Mouse (Mus musculus) layer of hippocampus, adult 8-10 months (tissue): ENCODE measurements around the gene Nudt19. TPM values are rescaled to one million over a fixed set of nuclear protein-coding genes. Genes with fewer than 3 reads are reported as not detected.
"Not testable (repeated sequence)": the region's sequence is repeated elsewhere in the genome, so short reads cannot be mapped to it uniquely, and the experiment has no call there.

Experiments
- DNase-seq, 2 experiments: peaks; one replicate each; pipeline ENCODE4 v3.0.0; 2022; ENCODE audit warnings: low spot score in 2 of 2
- total RNA-seq, 4 experiments: library from RNA; stranded (reverse); gene quantifications; 2 replicates each; pipeline ENCODE4 v1.2.4; 2022

The Nudt19 gene
- total RNA-seq, 4 experiments from 2014 or later = 65.4 to 80.5 (median 73.1) TPM

DNA sequence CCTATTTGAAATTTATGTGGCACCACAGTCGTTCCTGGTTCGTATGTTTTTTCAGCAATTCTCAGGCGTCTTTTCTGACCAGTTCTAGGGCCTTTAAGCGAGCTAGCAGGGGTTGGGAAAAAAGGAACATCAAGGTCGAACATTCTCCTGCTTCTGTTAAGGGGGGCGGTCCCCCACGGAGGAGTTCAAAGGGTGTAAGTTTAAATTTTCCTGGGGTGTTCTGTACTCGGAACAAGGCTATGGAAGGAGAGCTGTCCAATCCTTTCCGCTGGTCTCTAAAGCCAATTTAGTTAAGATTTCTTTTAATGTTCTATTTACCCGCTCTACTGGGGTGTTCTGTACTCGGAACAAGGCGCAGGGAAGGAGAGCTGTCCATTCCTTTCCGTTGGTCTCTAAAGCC is 9.9 kb upstream of the Nudt19 start:
- not testable (repeated sequence) for DNase-seq

DNA sequence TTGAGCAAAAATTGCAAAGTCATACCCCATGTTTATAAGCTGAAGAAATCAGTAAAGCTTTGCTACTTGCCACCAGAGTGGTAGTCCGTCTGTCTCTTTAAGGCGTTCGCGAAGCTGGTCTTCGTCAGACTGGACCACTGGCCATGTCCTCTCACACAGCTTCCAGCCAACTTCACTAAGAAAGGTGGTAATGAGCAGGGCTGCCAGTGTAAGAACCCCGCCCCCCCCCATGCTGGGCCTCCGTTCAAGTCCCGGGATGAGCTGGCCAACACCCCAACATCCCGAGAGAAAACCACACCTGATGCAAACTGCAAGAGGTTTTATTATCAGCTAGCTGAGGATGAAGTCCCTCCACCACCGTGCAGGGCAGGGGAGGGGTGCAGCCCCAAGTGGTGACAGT is 8.8 kb upstream of the Nudt19 start:
- not testable (repeated sequence) for DNase-seq

- DNase-seq = no peak
Measured at GRCm38 (mm10) chr7:35564067-35564865, 8.2 kb upstream of the Nudt19 start.

DNA sequence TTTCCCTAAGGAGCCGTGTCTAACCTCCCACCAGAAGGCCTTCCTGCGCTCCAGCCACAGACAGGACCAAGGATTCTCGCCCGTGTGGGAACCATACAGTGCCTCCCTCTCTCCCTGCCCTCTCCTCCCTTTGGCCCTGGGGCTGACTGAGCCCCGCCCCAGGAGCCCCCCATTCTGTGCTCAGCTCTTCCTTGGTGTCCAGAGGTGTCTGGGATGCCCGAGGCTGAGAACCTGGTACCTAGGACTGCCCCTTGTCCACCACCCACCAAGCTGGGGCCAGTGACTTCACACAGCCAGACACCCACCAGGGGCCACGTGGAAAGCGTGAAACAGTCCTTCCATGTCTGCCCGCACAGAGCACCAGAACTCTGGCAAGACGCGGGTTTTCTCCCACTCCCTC is 7.0 kb upstream of the Nudt19 start:
- DNase-seq = no peak

- no peak for DNase-seq
Measured at GRCm38 (mm10) chr7:35559838-35560237, 3.7 kb upstream of the Nudt19 start.

DNA sequence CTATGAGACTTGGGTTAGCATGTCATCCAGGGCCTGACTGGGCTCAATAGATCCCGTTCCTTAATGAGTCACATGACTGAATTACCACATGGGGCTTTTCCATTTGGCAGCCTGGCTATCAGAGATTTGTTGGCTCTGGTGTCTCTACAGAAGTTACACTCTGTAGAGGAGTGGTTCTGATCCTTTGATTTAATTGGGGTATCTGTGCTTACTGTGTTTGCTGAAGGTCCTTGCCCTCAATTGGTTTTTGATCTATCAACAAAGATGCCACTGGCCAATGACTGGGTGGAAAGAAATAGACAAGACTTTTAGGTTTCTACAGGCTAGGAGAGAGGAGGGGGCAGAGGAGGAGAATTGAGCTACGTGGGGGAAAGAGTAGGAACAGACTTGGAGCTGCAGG is 2.6 kb upstream of the Nudt19 start:
- DNase-seq = no peak

DNA sequence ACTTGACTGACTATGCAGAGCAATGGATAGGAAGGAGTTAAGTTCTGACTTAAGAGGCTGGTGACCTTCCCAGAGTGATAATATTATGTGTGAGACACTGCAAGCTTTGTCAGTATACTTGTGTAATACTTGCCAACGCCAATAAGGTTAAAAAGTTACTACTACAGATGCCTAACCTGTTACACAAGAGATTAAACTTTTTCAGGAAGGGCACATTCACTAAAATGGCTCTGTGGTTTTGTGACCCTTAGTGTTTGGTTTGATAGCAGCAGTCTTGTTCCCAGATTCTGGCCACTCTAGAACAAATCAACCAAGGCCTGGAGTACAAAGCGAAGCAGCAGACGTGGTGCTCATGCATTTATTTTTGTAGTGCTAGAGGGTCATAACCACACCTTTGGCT is 1.5 kb upstream of the Nudt19 start:
- no peak for DNase-seq

DNA sequence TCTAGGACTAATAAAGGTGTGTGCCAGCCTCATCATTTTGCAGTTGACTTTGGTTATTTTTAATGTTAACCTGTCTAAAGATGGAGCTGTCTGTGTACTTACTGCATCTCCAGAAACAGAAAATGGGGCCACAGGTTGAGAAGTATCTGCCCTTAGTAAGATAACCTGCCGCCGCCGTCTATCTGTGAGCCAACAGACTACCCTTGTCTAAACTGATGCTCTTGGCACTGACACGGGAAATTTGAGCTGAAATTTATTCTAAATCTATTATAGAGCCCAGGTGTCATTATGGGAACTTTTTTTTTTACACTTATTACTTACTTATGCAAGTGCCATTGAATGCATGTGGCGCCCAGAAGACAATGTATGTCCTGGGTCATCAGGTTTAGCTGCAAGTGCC is 801 bp upstream of the Nudt19 start:
- DNase-seq = no peak

GRCm38 (mm10) chr7:35555224-35556204 is 590 bp downstream of the Nudt19 start:
- peak; percentile 79 to 86 for DNase-seq

DNA sequence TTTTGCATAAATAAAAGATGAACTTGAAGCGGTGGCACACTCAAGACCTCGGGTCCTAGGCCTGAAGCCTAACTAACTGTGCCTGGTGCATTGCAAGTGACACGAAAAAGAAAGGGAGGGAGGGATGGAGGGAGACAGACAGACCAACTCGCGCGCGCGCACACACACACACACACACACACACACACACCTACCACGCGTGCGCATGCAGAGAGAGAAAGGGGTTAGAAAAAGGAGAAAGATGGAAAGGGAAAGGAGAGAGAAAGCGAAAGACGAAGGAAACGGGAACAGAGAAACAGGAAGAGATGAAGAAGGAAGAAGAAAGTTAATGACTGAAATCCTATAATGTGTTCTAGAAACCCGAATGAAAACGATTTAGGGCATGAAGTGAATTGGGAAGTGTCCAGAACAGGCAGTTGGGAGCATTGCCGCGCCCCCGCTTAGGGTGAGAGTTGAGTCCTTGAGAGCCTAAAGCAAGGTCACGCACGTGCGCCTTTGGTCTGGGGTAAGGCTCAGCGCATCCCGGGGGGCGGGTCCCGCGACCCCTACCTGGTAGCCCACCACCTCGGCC is 1.4 kb downstream of the Nudt19 start:
- DNase-seq = peak; percentile 25 to 28

GRCm38 (mm10) chr7:35553751-35554604 is 2.1 kb downstream of the Nudt19 start:
- peak in 1 of 2 experiments; percentile 31 for DNase-seq

- DNase-seq = peak; percentile 47 to 58
Measured at GRCm38 (mm10) chr7:35545881-35546280, 10.2 kb downstream of the Nudt19 start.

DNA sequence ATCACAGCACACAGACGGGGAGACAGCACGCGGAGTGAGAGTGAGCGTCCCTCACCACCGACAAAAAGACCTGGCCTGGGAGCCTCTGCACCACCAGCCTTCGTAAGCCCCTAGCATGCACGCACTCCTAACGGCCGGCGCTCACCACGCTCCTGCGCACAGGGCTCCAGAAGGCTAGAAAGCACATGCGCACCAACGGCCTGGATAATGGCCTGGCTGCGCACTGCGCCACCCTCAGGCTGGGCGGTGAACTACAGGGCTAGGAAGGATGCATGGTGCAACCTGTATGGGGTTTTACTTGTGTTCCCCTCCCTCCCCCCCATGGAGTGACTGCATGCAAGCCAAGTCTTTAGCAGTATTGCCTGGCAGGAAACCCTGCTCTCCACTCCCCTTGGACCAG is 18.5 kb downstream of the Nudt19 start, which contains the start of gene Tdrd12:
TSS of gene Tdrd12 (minus strand) at position 184 of the 400 bp plus-strand sequence.
- no peak for DNase-seq

GRCm38 (mm10) chr7:35535750-35536512 is 20.2 kb downstream of the Nudt19 start:
- DNase-seq = no peak

DNA sequence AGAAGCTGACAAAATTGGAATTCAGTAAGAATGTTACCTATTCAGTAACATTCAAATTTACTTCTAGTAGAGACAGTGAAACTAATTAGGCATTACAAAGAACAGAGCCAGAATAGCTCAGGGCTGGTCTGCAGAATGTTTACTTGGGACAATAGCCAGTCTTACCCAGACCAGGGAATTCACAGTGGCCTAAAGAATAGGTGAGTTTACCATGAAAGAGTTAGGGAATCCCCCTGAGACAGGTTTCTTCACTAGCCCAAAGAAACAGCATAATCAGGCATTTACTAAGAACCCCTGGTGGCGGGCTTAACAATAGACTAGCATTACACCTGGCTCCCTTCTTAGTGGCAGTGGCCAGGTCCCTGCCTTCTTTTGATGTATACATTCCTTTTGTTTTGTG is 25.6 kb downstream of the Nudt19 start:
- not testable (repeated sequence) for DNase-seq

DNA sequence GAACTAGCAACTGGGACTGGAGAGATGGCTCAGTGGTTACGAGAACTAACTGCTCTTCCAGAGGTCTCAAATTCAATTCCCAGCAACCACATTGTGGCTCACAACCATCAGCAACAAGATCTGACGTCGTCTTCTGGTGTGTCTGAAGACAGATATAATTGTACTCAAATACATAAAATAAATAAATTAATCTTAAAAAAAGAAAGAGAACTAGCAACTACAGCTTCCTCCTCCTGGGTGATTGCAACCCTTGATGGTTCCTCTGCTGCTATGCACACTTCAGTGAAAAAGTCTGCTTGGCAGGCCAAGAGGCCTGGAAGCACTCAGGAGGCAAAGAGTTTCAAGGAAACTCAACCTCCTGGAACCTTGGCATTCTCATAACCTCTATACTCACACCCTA is 26.1 kb downstream of the Nudt19 start:
- DNase-seq = no peak

GRCm38 (mm10) chr7:35526795-35527194 is 29.3 kb downstream of the Nudt19 start:
- no peak for DNase-seq

- DNase-seq = no peak
Measured at GRCm38 (mm10) chr7:35501995-35502394, 54.1 kb downstream of the Nudt19 start.

DNA sequence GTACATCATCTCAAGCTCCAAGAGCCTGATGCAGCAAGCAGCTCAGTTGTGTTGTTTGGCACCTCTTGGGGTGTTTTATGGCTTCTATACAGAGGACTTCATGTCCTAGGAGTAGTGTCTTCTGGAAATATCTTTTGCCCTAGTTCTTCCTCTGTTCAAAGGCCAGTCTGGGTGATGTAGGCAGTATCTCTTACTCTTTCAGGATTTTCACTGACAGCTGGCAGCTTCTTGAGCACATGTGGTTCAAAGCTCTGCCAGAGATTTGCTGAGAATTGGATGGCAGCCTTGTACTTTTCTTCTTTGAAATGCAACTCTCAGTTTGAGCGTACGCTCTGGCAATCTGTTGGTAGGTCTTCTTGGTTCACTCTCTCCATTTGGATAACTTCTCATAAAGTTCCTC is 58.6 kb downstream of the Nudt19 start:
- peak; percentile 19 to 29 for DNase-seq
